Mouse (Mus musculus): ENCODE results near the gene Afp. TPM values are rescaled to one million over a fixed set of nuclear protein-coding genes. Genes with fewer than 3 reads are reported as not detected.

The Afp gene
- polyA plus RNA-seq, 1 experiment from 2014 or later, result 1.1 TPM

DNA sequence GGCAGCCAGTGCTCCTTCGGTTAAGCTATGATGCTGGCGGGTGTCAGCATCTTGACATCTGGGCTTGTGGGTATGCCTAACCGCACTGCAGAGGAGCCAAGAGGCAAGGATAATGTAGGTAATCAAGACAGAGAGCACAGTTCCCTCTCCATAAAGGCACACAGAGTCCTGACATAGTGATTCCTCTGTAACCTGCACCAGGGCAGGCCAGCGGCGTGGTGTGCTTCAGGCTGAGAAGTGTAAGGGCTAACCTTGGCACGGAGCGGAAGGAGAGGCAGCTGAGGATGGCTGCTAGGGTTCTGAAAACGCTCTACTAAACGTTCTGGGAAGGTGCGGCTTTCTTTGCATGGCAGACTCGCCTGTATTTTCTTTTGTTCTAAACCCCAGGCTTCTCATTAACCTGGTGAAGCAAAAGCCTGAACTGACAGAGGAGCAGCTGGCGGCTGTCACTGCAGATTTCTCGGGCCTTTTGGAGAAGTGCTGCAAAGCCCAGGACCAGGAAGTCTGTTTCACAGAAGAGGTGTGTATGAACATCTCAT lies 16.9 kb downstream of the Afp start:
- Histone ChIP-seq H3K4me1 (ENCODE audit: control insufficient read depth in 2 of 2, insufficient read depth in 2 of 2, low read length in 2 of 2) (no peaks in the 10 kb centered on the region), H3K4me2 (ENCODE audit: low read length) (no peak overlapping the region), H3K27me3 (ENCODE audit: control insufficient read depth, insufficient read depth, low read length) (no peaks in the 10 kb centered on the region), H3K27ac (replicated peaks in 1 of 2; ENCODE audit: control insufficient read depth in 1 of 2, insufficient read depth in 1 of 2, low read depth in 2 of 2, low read length in 2 of 2) (no peak overlapping the region), H3K4me3 (ENCODE audit: control insufficient read depth in 1 of 2, insufficient read depth in 1 of 2, low read depth in 1 of 2, low read length in 2 of 2) (no peak overlapping the region), H3K9ac (ENCODE audit: low read length) (no peak overlapping the region), H3K9me3 (ENCODE audit: control insufficient read depth, low read length) (no peaks in the 10 kb centered on the region), H3K36me3 (ENCODE audit: control insufficient read depth, insufficient read depth, low read length) (no peaks in the 10 kb centered on the region)
- ATAC-seq (ENCODE audit: insufficient number of reproducible peaks, insufficient read depth, low FRiP score, low read depth), result no peak
- WGBS, result 65% methylated on average over 13 of the region's 13 CpGs

DNA sequence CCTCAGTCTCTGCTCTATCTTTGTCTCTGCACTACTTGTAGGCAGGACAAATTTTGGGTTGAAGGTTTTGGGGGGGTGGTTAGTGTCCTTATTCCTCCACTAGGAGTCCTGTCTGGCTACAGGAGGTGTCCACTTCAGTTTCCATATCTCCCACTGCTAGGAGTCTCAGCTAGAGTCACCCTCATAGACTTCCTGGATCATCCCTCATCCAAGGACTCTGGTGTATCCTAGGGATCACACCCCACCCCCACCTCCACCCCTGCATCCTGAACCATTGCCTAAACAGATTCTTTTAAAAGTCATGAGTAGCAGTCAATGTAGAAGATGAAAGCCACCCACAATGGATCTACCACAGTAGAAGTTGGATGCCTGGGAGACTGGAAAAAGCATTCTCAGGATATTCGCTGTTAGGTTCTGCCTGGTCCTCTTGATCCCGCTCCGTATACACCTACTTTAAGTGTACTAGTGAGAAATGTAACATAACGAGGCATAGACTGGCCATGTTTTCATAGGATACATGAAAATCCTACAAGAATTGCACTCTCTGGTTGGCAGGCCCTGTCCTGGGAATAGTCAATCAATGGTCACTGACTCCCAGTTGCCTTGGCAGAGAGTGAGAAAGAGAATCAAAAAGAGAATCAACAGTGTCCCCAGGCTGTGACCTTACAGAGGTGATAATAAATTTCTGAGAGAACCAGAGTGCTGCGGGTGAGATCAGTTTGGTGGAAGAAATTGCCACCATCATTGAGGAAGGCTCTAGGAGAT lies 19.5 kb downstream of the Afp start:
- no peaks in the 10 kb centered on the region for H3K27me3 ChIP-seq (ENCODE audit: control insufficient read depth, insufficient read depth, low read length)
- no peak overlapping the region for H3K4me2 ChIP-seq (ENCODE audit: low read length)
- 83% methylated on average over 5 of the region's 5 CpGs for WGBS
- no peak overlapping the region for H3K4me3 ChIP-seq (ENCODE audit: control insufficient read depth in 1 of 2, insufficient read depth in 1 of 2, low read depth in 1 of 2, low read length in 2 of 2)
- H3K9ac ChIP-seq (ENCODE audit: low read length), result no peak overlapping the region
- ATAC-seq (ENCODE audit: insufficient number of reproducible peaks, insufficient read depth, low FRiP score, low read depth), result no peak
- no peaks in the 10 kb centered on the region for H3K9me3 ChIP-seq (ENCODE audit: control insufficient read depth, low read length)
- no peaks in the 10 kb centered on the region for H3K4me1 ChIP-seq (ENCODE audit: control insufficient read depth in 2 of 2, insufficient read depth in 2 of 2, low read length in 2 of 2)
- H3K27ac ChIP-seq (replicated peaks in 1 of 2; ENCODE audit: control insufficient read depth in 1 of 2, insufficient read depth in 1 of 2, low read depth in 2 of 2, low read length in 2 of 2), result no peak overlapping the region
- no peaks in the 10 kb centered on the region for H3K36me3 ChIP-seq (ENCODE audit: control insufficient read depth, insufficient read depth, low read length)

DNA sequence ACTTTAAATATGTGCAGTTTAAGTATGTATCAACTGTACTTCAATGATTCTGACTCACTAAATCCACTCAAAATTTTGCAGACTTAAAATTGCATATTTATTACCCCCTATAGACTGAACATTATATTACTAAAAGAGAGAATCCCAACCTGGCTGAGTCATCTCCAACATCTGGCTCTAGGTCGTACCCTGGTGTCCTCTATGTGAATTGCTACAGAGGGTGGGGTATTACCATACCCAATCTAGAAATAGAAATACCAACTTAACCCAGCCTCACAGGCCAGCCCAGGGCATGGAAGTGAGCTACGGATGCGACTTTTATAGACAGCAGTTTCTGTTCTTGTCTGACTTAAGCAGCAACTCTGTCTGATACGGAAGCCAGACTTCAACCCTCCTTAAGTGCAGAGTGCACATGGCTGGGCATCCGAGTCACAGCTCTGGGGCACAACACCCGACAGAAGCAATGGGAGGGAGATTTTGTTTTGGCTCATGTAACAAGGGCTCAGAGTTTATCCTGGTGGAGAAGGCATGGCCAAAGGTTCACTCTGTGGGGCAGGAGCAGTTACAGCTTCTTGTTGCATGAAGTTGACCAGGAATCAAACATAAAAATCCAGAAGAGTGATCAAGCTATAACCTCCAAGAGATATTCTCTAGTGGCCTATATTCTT lies 21.9 kb downstream of the Afp start:
- Histone ChIP-seq H3K4me1 (ENCODE audit: control insufficient read depth in 2 of 2, insufficient read depth in 2 of 2, low read length in 2 of 2) (no peaks in the 10 kb centered on the region), H3K36me3 (ENCODE audit: control insufficient read depth, insufficient read depth, low read length) (no peaks in the 10 kb centered on the region), H3K27me3 (ENCODE audit: control insufficient read depth, insufficient read depth, low read length) (no peaks in the 10 kb centered on the region), H3K4me3 (ENCODE audit: control insufficient read depth in 1 of 2, insufficient read depth in 1 of 2, low read depth in 1 of 2, low read length in 2 of 2) (no peak overlapping the region), H3K9ac (ENCODE audit: low read length) (no peak overlapping the region), H3K27ac (replicated peaks in 1 of 2; ENCODE audit: control insufficient read depth in 1 of 2, insufficient read depth in 1 of 2, low read depth in 2 of 2, low read length in 2 of 2) (no peak overlapping the region), H3K4me2 (ENCODE audit: low read length) (no peak overlapping the region), H3K9me3 (ENCODE audit: control insufficient read depth, low read length) (no peaks in the 10 kb centered on the region)
- no peak for ATAC-seq (ENCODE audit: insufficient number of reproducible peaks, insufficient read depth, low FRiP score, low read depth)
- 67% methylated on average over 6 of the region's 6 CpGs for WGBS

DNA sequence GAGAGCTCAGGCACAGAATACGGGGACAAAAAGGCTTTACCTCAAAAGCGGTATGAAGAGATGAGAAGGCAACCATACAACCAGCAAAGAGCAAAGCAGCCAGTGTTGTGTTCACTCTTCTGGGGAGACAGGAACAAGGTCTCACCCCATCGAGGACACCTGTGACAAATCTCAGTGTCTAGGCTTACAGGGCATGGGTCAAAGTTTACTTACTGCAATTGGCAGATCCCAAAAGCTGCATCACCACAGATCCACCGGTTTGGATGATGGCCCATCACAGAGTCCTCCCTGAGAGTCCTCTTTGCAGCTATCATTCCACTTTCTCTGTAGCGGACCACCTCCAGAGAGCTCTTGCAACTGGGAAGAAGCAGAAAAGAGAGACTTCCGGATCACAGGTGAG lies 25.0 kb downstream of the Afp start:
- WGBS, result 87% methylated on average over 6 of the region's 6 CpGs
- no peak overlapping the region for H3K4me3 ChIP-seq (ENCODE audit: control insufficient read depth in 1 of 2, insufficient read depth in 1 of 2, low read depth in 1 of 2, low read length in 2 of 2)

DNA sequence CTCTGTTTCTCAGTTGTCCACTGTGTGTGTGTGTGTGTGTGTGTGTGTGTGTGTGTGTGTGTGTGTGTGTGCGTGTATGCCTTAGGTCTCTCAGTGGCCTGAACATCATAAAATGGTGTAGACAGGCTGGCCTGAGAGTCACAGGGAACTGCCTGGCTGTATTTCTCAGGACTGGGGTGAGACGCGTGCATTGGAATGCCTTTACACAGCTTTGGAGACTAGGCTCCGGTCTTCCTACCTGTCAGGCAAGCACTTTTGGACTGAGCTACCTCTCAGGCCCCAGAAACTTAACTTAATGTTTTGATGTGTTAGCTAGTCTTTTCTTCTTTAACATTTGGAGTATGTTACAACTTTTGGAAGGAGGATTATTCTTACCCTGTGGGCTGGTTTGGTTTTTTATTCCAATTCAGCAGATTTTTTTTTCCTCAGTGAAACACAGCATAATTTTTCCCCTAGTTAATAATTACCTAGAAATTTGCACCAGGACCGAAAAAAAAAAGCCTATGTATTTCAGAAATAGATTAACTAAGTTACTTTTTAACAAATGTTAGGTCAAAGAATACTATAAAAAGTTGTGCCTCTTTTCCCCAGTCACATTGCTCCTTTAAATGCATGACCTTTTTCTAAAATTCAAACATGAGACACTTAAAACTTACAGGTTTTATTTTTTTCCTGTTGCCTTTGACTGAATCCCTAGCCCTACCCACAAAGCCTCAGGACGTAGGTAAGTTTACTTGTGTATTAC lies 28.0 kb downstream of the Afp start, which contains the start of gene Afm:
TSS of gene Afm (plus strand) at position 577 of the 745 bp plus-strand sequence.
- Histone ChIP-seq H3K4me1 (ENCODE audit: control insufficient read depth in 2 of 2, insufficient read depth in 2 of 2, low read length in 2 of 2) (no peaks in the 10 kb centered on the region), H3K4me3 (ENCODE audit: control insufficient read depth in 1 of 2, insufficient read depth in 1 of 2, low read depth in 1 of 2, low read length in 2 of 2) (no peak within 1 kb of the TSS), H3K27me3 (ENCODE audit: control insufficient read depth, insufficient read depth, low read length) (no peaks in the 10 kb centered on the region), H3K4me2 (ENCODE audit: low read length) (no peak within 1 kb of the TSS), H3K27ac (replicated peaks in 1 of 2; ENCODE audit: control insufficient read depth in 1 of 2, insufficient read depth in 1 of 2, low read depth in 2 of 2, low read length in 2 of 2) (no peak within 1 kb of the TSS), H3K9me3 (ENCODE audit: control insufficient read depth, low read length) (no peaks in the 10 kb centered on the region), H3K9ac (ENCODE audit: low read length) (no peak within 1 kb of the TSS), H3K36me3 (ENCODE audit: control insufficient read depth, insufficient read depth, low read length) (no peaks in the 10 kb centered on the region)
- no peak for ATAC-seq (ENCODE audit: insufficient number of reproducible peaks, insufficient read depth, low FRiP score, low read depth)
- 72% methylated on average over 6 of the region's 6 CpGs for WGBS

More for the DNA sequence above, 25.0 kb downstream of the Afp start:
- no peaks in the 10 kb centered on the region for H3K9me3 ChIP-seq (ENCODE audit: control insufficient read depth, low read length)
- no peak overlapping the region for H3K4me2 ChIP-seq (ENCODE audit: low read length)
- no peak for ATAC-seq (ENCODE audit: insufficient number of reproducible peaks, insufficient read depth, low FRiP score, low read depth)
- H3K36me3 ChIP-seq (ENCODE audit: control insufficient read depth, insufficient read depth, low read length), result no peaks in the 10 kb centered on the region
- no peaks in the 10 kb centered on the region for H3K27me3 ChIP-seq (ENCODE audit: control insufficient read depth, insufficient read depth, low read length)
- no peak overlapping the region for H3K9ac ChIP-seq (ENCODE audit: low read length)
- no peak overlapping the region for H3K27ac ChIP-seq (replicated peaks in 1 of 2; ENCODE audit: control insufficient read depth in 1 of 2, insufficient read depth in 1 of 2, low read depth in 2 of 2, low read length in 2 of 2)
- H3K4me1 ChIP-seq (ENCODE audit: control insufficient read depth in 2 of 2, insufficient read depth in 2 of 2, low read length in 2 of 2), result no peaks in the 10 kb centered on the region

DNA sequence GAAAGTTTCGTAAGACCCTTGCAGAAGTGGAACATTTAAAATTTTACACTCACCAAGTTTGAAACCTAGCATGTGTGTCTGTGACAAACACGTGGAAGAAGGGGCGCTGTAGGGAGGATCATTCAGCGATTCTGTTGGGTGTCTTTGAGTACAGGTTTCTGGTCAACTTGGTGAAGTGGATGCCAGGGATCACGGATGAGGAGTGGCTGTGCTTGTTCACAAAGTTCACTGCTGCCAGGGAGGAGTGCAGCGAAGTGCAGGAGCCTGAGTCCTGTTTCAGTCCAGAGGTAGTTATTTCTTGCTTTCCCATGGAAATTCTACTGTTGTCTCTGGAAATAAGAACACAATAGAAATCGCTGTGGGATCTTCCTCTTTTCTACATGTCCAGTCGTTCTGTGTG lies 60.7 kb downstream of the Afp start:
- Histone ChIP-seq H3K9ac (ENCODE audit: low read length) (no peak overlapping the region), H3K27ac (replicated peaks in 1 of 2; ENCODE audit: control insufficient read depth in 1 of 2, insufficient read depth in 1 of 2, low read depth in 2 of 2, low read length in 2 of 2) (no peak overlapping the region), H3K4me3 (ENCODE audit: control insufficient read depth in 1 of 2, insufficient read depth in 1 of 2, low read depth in 1 of 2, low read length in 2 of 2) (no peak overlapping the region), H3K4me2 (ENCODE audit: low read length) (no peak overlapping the region), H3K9me3 (ENCODE audit: control insufficient read depth, low read length) (no peaks in the 10 kb centered on the region), H3K36me3 (ENCODE audit: control insufficient read depth, insufficient read depth, low read length) (no peaks in the 10 kb centered on the region), H3K4me1 (ENCODE audit: control insufficient read depth in 2 of 2, insufficient read depth in 2 of 2, low read length in 2 of 2) (no peaks in the 10 kb centered on the region; a peak in 1 of 4 replicates), H3K27me3 (ENCODE audit: control insufficient read depth, insufficient read depth, low read length) (no peaks in the 10 kb centered on the region)
- 79% methylated on average over 8 of the region's 8 CpGs for WGBS
- ATAC-seq (ENCODE audit: insufficient number of reproducible peaks, insufficient read depth, low FRiP score, low read depth), result no peak

DNA sequence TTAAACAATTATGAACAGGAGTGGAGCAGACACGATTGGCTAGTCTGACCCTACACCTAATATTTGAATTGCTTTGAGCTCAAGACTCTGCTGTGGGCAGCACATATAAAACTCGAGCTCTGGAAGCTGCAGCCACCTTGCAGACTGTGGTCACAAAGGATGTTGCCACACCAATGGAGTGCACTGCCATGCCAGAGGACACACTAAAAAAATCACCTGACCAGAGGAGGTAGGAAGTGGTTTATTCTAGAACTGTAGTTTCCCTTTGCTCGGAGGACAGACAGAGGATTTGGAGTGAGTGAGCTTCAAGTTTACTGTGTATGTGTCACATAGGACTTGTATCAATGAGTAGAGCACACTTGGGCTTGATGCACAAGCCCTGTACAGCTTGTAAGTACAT lies 65.5 kb downstream of the Afp start:
- no peak for ATAC-seq (ENCODE audit: insufficient number of reproducible peaks, insufficient read depth, low FRiP score, low read depth)
- Histone ChIP-seq H3K27me3 (ENCODE audit: control insufficient read depth, insufficient read depth, low read length) (no peaks in the 10 kb centered on the region), H3K4me1 (ENCODE audit: control insufficient read depth in 2 of 2, insufficient read depth in 2 of 2, low read length in 2 of 2) (no peaks in the 10 kb centered on the region; a peak in 1 of 4 replicates), H3K9me3 (ENCODE audit: control insufficient read depth, low read length) (no peaks in the 10 kb centered on the region), H3K9ac (ENCODE audit: low read length) (no peak overlapping the region), H3K36me3 (ENCODE audit: control insufficient read depth, insufficient read depth, low read length) (no peaks in the 10 kb centered on the region), H3K4me3 (ENCODE audit: control insufficient read depth in 1 of 2, insufficient read depth in 1 of 2, low read depth in 1 of 2, low read length in 2 of 2) (no peak overlapping the region), H3K27ac (replicated peaks in 1 of 2; ENCODE audit: control insufficient read depth in 1 of 2, insufficient read depth in 1 of 2, low read depth in 2 of 2, low read length in 2 of 2) (no peak overlapping the region), H3K4me2 (ENCODE audit: low read length) (no peak overlapping the region)
- WGBS, result 73% methylated on average over 3 of the region's 3 CpGs
